Comparison of ENCODE assay signal across 9 mouse cellular contexts in genomic region chr10:81382039-81382438, GRCm38 (mm10). TPM values are rescaled to one million over a fixed set of nuclear protein-coding genes. Genes with fewer than 3 reads are reported as not detected.
A peak's percentile ranks its signal among the peaks of the same experiment; 100 is the strongest.
DNase-seq lines count a peak whose midpoint lies in the region; ATAC-seq and TF ChIP-seq lines count a peak whose summit lies in the region.
"Had no signal": no experiment of that assay in that cellular context is flagged by ENCODE, and none has a peak within 500 bp of the region (broad histone marks: within the 10 kb centered on the region; RNA-seq: fewer than 3 reads in every experiment).

No protein-coding gene starts in this region.

- H3K9ac ChIP-seq in heart, embryonic 13.5 days, result peak overlapping the region; percentile 45
- H3K9ac ChIP-seq in embryonic facial prominence, embryonic 12.5 days, result peak overlapping the region; percentile 10; the same call in 1 of the 2 replicates
- H3K9ac ChIP-seq in lung, embryonic 15.5 days, result no peak overlapping the region
- H3K9ac ChIP-seq in forebrain, postnatal 0 days, result no peak overlapping the region
- no peak overlapping the region for H3K9ac ChIP-seq in midbrain, embryonic 15.5 days
- H3K9ac ChIP-seq: neural tube, embryonic 12.5 days had no signal

- no peaks in the 10 kb centered on the region for H3K9me3 ChIP-seq in heart, embryonic 13.5 days
- H3K9me3 ChIP-seq in embryonic facial prominence, embryonic 12.5 days, result no peaks in the 10 kb centered on the region
- no peaks in the 10 kb centered on the region for H3K9me3 ChIP-seq in lung, embryonic 15.5 days
- H3K9me3 ChIP-seq in forebrain, postnatal 0 days (ENCODE audit: low read length), result no peaks in the 10 kb centered on the region
- no peaks in the 10 kb centered on the region for H3K9me3 ChIP-seq in midbrain, embryonic 15.5 days
- H3K9me3 ChIP-seq: neural tube, embryonic 12.5 days had no signal

- 29% methylated on average over 5 of the region's 5 CpGs for WGBS in heart, embryonic 13.5 days
- 85% methylated on average over 5 of the region's 5 CpGs for WGBS in embryonic facial prominence, embryonic 12.5 days
- 38% methylated on average over 5 of the region's 5 CpGs for WGBS in lung, embryonic 15.5 days
- WGBS in forebrain, postnatal 0 days, result 84% methylated on average over 5 of the region's 5 CpGs
- WGBS in midbrain, embryonic 15.5 days, result 84% methylated on average over 5 of the region's 5 CpGs

- H3K4me1 ChIP-seq in heart, embryonic 13.5 days, result peaks cover 39% of the 10 kb centered on the region
- H3K4me1 ChIP-seq in embryonic facial prominence, embryonic 12.5 days, result peaks cover 23% of the 10 kb centered on the region
- H3K4me1 ChIP-seq in lung, embryonic 15.5 days, result peaks cover 31% of the 10 kb centered on the region
- H3K4me1 ChIP-seq in forebrain, postnatal 0 days (ENCODE audit: insufficient read depth), result peaks cover 22% of the 10 kb centered on the region
- peaks cover 26% of the 10 kb centered on the region for H3K4me1 ChIP-seq in midbrain, embryonic 15.5 days

- H3K27me3 ChIP-seq in heart, embryonic 13.5 days (replicated peaks), result no peaks in the 10 kb centered on the region
- no peaks in the 10 kb centered on the region for H3K27me3 ChIP-seq in embryonic facial prominence, embryonic 12.5 days
- no peaks in the 10 kb centered on the region for H3K27me3 ChIP-seq in lung, embryonic 15.5 days
- H3K27me3 ChIP-seq in forebrain, postnatal 0 days (ENCODE audit: insufficient read depth, low read length), result no peaks in the 10 kb centered on the region
- H3K27me3 ChIP-seq in midbrain, embryonic 15.5 days (replicated peaks), result no peaks in the 10 kb centered on the region
- H3K27me3 ChIP-seq: neural tube, embryonic 12.5 days had no signal

- no peak for DNase-seq in heart, adult 18-20 months
- peak; percentile 80 for DNase-seq in CD4-positive helper T cell, adult 2 months (ENCODE audit: low read depth, low spot score)
- DNase-seq in right cerebral cortex, postnatal 25 days, result no peak
- DNase-seq in forebrain, postnatal 0 days, result no peak

- H3K36me3 ChIP-seq in heart, embryonic 13.5 days, result peaks cover 15% of the 10 kb centered on the region
- H3K36me3 ChIP-seq in embryonic facial prominence, embryonic 12.5 days, result peaks cover 14% of the 10 kb centered on the region
- H3K36me3 ChIP-seq in lung, embryonic 15.5 days, result peaks cover 9% of the 10 kb centered on the region
- H3K36me3 ChIP-seq in forebrain, postnatal 0 days (ENCODE audit: insufficient read depth), result peaks cover 15% of the 10 kb centered on the region; the same call in 1 of the 2 replicates
- H3K36me3 ChIP-seq in midbrain, embryonic 15.5 days (replicated peaks), result peaks cover under 1% of the 10 kb centered on the region; the same call in 1 of the 2 replicates

- peak overlapping the region; percentile 77 for H3K27ac ChIP-seq in heart, embryonic 13.5 days (replicated peaks)
- H3K27ac ChIP-seq in embryonic facial prominence, embryonic 12.5 days, result no peak overlapping the region; the same call in 1 of the 2 replicates
- H3K27ac ChIP-seq in lung, embryonic 15.5 days, result peak overlapping the region; percentile 48
- H3K27ac ChIP-seq in forebrain, postnatal 0 days (ENCODE audit: low read depth, low read length), result no peak overlapping the region
- no peak overlapping the region for H3K27ac ChIP-seq in midbrain, embryonic 15.5 days
- H3K27ac ChIP-seq: neural tube, embryonic 12.5 days had no signal

- TF ChIP-seq CTCF in forebrain, postnatal 0 days (IDR thresholded peaks at IDR 0.05; ENCODE audit: low read depth), result no peak

- no peak overlapping the region for H3K4me3 ChIP-seq in heart, embryonic 13.5 days
- no peak overlapping the region for H3K4me3 ChIP-seq in embryonic facial prominence, embryonic 12.5 days
- no peak overlapping the region for H3K4me3 ChIP-seq in lung, embryonic 15.5 days
- H3K4me3 ChIP-seq in forebrain, postnatal 0 days (ENCODE audit: low read depth, low read length), result no peak overlapping the region
- no peak overlapping the region for H3K4me3 ChIP-seq in midbrain, embryonic 15.5 days
- H3K4me3 ChIP-seq: neural tube, embryonic 12.5 days had no signal

- no peak for ATAC-seq in heart, embryonic 13.5 days (ENCODE audit: extremely low read depth, insufficient number of reproducible peaks, low FRiP score, low TSS enrichment)
- ATAC-seq in embryonic facial prominence, embryonic 12.5 days (ENCODE audit: insufficient number of reproducible peaks, insufficient read depth, low FRiP score, low TSS enrichment), result no peak
- ATAC-seq in lung, embryonic 15.5 days (ENCODE audit: borderline replicate concordance, extremely low read depth, low FRiP score, low TSS enrichment), result no peak
- no peak for ATAC-seq in forebrain, postnatal 0 days
- ATAC-seq in midbrain, embryonic 15.5 days (replicated peaks), result no peak

- H3K4me2 ChIP-seq in heart, embryonic 13.5 days, result peak overlapping the region; percentile 28
- H3K4me2 ChIP-seq in embryonic facial prominence, embryonic 12.5 days (replicated peaks), result no peak overlapping the region
- no peak overlapping the region for H3K4me2 ChIP-seq in lung, embryonic 15.5 days
- no peak overlapping the region for H3K4me2 ChIP-seq in forebrain, postnatal 0 days (ENCODE audit: low read depth)
- H3K4me2 ChIP-seq in midbrain, embryonic 15.5 days, result no peak overlapping the region
- H3K4me2 ChIP-seq: neural tube, embryonic 12.5 days had no signal

RNA-seq across cellular contexts. Expression of gene Dohh, which starts 2.2 kb away (rescaled TPM):
- 69.7 and 73.6 TPM in 2 replicates for polyA plus RNA-seq in heart, embryonic 13.5 days (2015; fragmentation: Nextera tagmentation; extraction: Ambion mirVana)
- 10 to 100 TPM; 49.9 to 59.6 TPM for total RNA-seq in heart, adult 18-20 months (2021)
- 73.6 and 77.0 TPM in 2 replicates for polyA plus RNA-seq in embryonic facial prominence, embryonic 12.5 days (2016; fragmentation: Nextera tagmentation; extraction: Ambion mirVana)
- polyA plus RNA-seq in lung, embryonic 15.5 days (2015; fragmentation: Nextera tagmentation; extraction: Ambion mirVana), result 75.9 and 79.8 TPM in 2 replicates
- 126 and 139 TPM in 2 replicates for total RNA-seq in forebrain, postnatal 0 days (2014; rRNA removed)
- 111 and 125 TPM in 2 replicates for polyA plus RNA-seq in forebrain, postnatal 0 days (2015; fragmentation: Nextera tagmentation; extraction: Ambion mirVana)
- 90.4 and 92.6 TPM in 2 replicates for polyA plus RNA-seq in midbrain, embryonic 15.5 days (2015; fragmentation: Nextera tagmentation; extraction: Ambion mirVana)

RNA-seq across cellular contexts. Expression of gene Gm48551, which starts 2.2 kb away (rescaled TPM):
- polyA plus RNA-seq in heart, embryonic 13.5 days (2015; fragmentation: Nextera tagmentation; extraction: Ambion mirVana), result 2.1 and 2.3 TPM in 2 replicates
- 1 to 10 TPM in 1 of 2 experiments, under 1 TPM in 1; 0.65 to 2.3 TPM for total RNA-seq in heart, adult 18-20 months (2021)
- 2.9 and 4.1 TPM in 2 replicates for polyA plus RNA-seq in embryonic facial prominence, embryonic 12.5 days (2016; fragmentation: Nextera tagmentation; extraction: Ambion mirVana)
- 1.6 and 2.7 TPM in 2 replicates for polyA plus RNA-seq in lung, embryonic 15.5 days (2015; fragmentation: Nextera tagmentation; extraction: Ambion mirVana)
- 2.5 and 3.3 TPM in 2 replicates for total RNA-seq in forebrain, postnatal 0 days (2014; rRNA removed)
- 5.0 and 7.3 TPM in 2 replicates for polyA plus RNA-seq in forebrain, postnatal 0 days (2015; fragmentation: Nextera tagmentation; extraction: Ambion mirVana)
- polyA plus RNA-seq in midbrain, embryonic 15.5 days (2015; fragmentation: Nextera tagmentation; extraction: Ambion mirVana), result 8.4 and 9.3 TPM in 2 replicates

RNA-seq across cellular contexts. Expression of gene Fzr1, which starts 3.7 kb away (rescaled TPM):
- 72.2 and 78.1 TPM in 2 replicates for polyA plus RNA-seq in heart, embryonic 13.5 days (2015; fragmentation: Nextera tagmentation; extraction: Ambion mirVana)
- 10 to 100 TPM; 27.6 to 35.6 TPM for total RNA-seq in heart, adult 18-20 months (2021)
- 140 and 143 TPM in 2 replicates for polyA plus RNA-seq in embryonic facial prominence, embryonic 12.5 days (2016; fragmentation: Nextera tagmentation; extraction: Ambion mirVana)
- polyA plus RNA-seq in lung, embryonic 15.5 days (2015; fragmentation: Nextera tagmentation; extraction: Ambion mirVana), result 110 and 115 TPM in 2 replicates
- 60.2 and 67.2 TPM in 2 replicates for total RNA-seq in forebrain, postnatal 0 days (2014; rRNA removed)
- 128 and 132 TPM in 2 replicates for polyA plus RNA-seq in forebrain, postnatal 0 days (2015; fragmentation: Nextera tagmentation; extraction: Ambion mirVana)
- 153 and 159 TPM in 2 replicates for polyA plus RNA-seq in midbrain, embryonic 15.5 days (2015; fragmentation: Nextera tagmentation; extraction: Ambion mirVana)

RNA-seq across cellular contexts. Expression of gene Gm48552, which starts 6.8 kb away (rescaled TPM):
- polyA plus RNA-seq in heart, embryonic 13.5 days (2015; fragmentation: Nextera tagmentation; extraction: Ambion mirVana), result 0.82 and 1.1 TPM in 2 replicates
- total RNA-seq in heart, adult 18-20 months (2021), result under 1 TPM in 1 of 2 experiments, not detected in 1; 0.51 TPM
- polyA plus RNA-seq in embryonic facial prominence, embryonic 12.5 days (2016; fragmentation: Nextera tagmentation; extraction: Ambion mirVana), result 2.0 and 3.8 TPM in 2 replicates
- polyA plus RNA-seq in lung, embryonic 15.5 days (2015; fragmentation: Nextera tagmentation; extraction: Ambion mirVana), result 0.45 and 2.3 TPM in 2 replicates
- 5.8 and 16.6 TPM in 2 replicates for total RNA-seq in forebrain, postnatal 0 days (2014; rRNA removed)
- 1.9 and 3.7 TPM in 2 replicates for polyA plus RNA-seq in forebrain, postnatal 0 days (2015; fragmentation: Nextera tagmentation; extraction: Ambion mirVana)
- 2.7 and 3.3 TPM in 2 replicates for polyA plus RNA-seq in midbrain, embryonic 15.5 days (2015; fragmentation: Nextera tagmentation; extraction: Ambion mirVana)

RNA-seq across cellular contexts. Expression of gene Smim24, which starts 10.8 kb away (rescaled TPM):
- 2.7 and 3.1 TPM in 2 replicates for polyA plus RNA-seq in heart, embryonic 13.5 days (2015; fragmentation: Nextera tagmentation; extraction: Ambion mirVana)
- 1 to 10 TPM; 1.9 to 2.2 TPM for total RNA-seq in heart, adult 18-20 months (2021)
- 3.1 and 3.4 TPM in 2 replicates for polyA plus RNA-seq in embryonic facial prominence, embryonic 12.5 days (2016; fragmentation: Nextera tagmentation; extraction: Ambion mirVana)
- polyA plus RNA-seq in lung, embryonic 15.5 days (2015; fragmentation: Nextera tagmentation; extraction: Ambion mirVana), result 4.4 TPM in 2 replicates
- 0.77 and 1.3 TPM in 2 replicates for total RNA-seq in forebrain, postnatal 0 days (2014; rRNA removed)
- 1.7 TPM in 2 replicates for polyA plus RNA-seq in forebrain, postnatal 0 days (2015; fragmentation: Nextera tagmentation; extraction: Ambion mirVana)
- polyA plus RNA-seq in midbrain, embryonic 15.5 days (2015; fragmentation: Nextera tagmentation; extraction: Ambion mirVana), result 1.4 and 1.6 TPM in 2 replicates

Comparison
In these comparisons a context has a peak if more than half of its experiments do, and no peak if none do; other contexts are left out.
1. H3K27ac ChIP-seq: peak in heart, embryonic 13.5 days (single experiment) and lung, embryonic 15.5 days (single experiment); none in embryonic facial prominence, embryonic 12.5 days (single experiment), forebrain, postnatal 0 days (single experiment) and midbrain, embryonic 15.5 days (single experiment).
2. H3K9ac ChIP-seq: peak in heart, embryonic 13.5 days (single experiment) and embryonic facial prominence, embryonic 12.5 days (single experiment); none in lung, embryonic 15.5 days (single experiment), forebrain, postnatal 0 days (single experiment) and midbrain, embryonic 15.5 days (single experiment).